Mouse (Mus musculus): ENCODE data around the gene Fut9. TPM values are rescaled to one million over a fixed set of nuclear protein-coding genes. Genes with fewer than 3 reads are reported as not detected.

The Fut9 gene
- polyA plus RNA-seq, 1 experiment from 2014 or later = 0.91 TPM

DNA sequence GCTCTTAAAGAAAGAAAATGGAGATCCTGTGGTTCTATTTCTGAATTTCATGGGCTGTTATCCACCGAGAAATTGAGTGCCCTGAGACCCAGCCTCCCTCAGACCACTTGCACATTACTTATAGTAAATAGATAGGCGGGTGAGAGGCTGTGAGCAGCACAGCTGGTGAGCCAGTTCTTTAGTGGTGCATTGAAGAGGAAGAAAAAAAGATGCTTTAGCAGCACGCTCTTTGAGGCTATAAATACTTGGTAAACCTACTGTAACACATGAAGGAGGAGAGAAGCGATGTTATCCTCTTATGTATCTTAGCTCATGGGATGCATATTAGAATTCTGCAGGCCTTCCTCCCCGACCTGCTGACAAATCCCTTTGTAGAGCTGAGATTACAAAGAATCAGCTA lies 58.5 kb downstream of the Fut9 start:
- DNase-seq (ENCODE audit: low spot score) = no peak
- no peaks in the 10 kb centered on the region for H3K4me1 ChIP-seq
- WGBS = 80% methylated on average over 5 of the region's 5 CpGs
- no peaks in the 10 kb centered on the region for H3K9me3 ChIP-seq
- no peak overlapping the region for H3K4me3 ChIP-seq
- H3K36me3 ChIP-seq (replicated peaks) = no peaks in the 10 kb centered on the region
- H3K27me3 ChIP-seq (replicated peaks; ENCODE audit: low read depth, poor library complexity, severe bottlenecking) = no peaks in the 10 kb centered on the region
- H3K27ac ChIP-seq (replicated peaks) = no peak overlapping the region

DNA sequence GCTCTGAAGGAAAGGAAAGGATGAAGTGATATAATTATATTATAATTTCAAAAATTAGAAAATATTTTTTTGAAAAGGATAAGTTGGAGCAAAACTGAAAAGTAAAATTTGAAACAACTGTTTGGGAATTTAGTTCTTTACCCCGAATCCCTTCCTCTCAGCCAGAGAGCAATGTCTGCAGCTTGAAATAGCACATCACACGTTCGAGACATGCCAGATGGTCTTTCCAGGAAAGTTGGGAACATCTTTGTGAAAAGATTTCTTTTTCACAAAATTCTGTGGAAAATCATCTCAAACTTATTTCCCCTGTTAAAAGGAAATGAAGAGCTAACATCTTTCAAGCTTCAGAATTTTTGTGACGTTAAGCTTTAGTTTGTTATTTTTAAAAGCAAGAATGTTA lies 61.3 kb downstream of the Fut9 start:
- Histone ChIP-seq H3K27me3 (replicated peaks; ENCODE audit: low read depth, poor library complexity, severe bottlenecking) (no peaks in the 10 kb centered on the region), H3K4me3 (no peak overlapping the region), H3K27ac (replicated peaks) (no peak overlapping the region), H3K4me1 (no peaks in the 10 kb centered on the region), H3K36me3 (replicated peaks) (no peaks in the 10 kb centered on the region), H3K9me3 (no peaks in the 10 kb centered on the region)
- DNase-seq (ENCODE audit: low spot score) = no peak
- WGBS = 93% methylated on average over 4 of the region's 4 CpGs

DNA sequence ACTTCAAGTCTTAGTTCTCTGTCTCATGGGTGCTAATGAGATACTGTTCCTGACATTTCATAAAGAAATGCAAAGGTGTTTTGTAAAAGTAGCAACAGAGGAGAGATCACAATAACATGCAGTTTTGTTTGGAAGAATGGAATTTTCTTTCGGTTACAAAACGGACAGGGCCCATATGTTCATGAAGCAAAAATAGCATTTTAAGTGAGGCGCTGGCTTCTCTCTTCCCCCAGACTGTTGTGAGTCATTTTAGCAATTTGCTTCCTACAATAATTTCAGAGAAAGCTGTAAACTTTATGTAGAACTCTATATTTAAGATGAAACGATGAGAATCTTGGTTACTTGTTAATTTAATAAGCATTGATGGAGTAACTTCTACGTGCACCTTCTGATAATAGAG lies 78.5 kb downstream of the Fut9 start:
- Histone ChIP-seq H3K9me3 (no peaks in the 10 kb centered on the region), H3K27ac (replicated peaks) (no peak overlapping the region), H3K36me3 (replicated peaks) (no peaks in the 10 kb centered on the region), H3K27me3 (replicated peaks; ENCODE audit: low read depth, poor library complexity, severe bottlenecking) (no peaks in the 10 kb centered on the region), H3K4me3 (no peak overlapping the region), H3K4me1 (no peaks in the 10 kb centered on the region)
- 91% methylated on average over 5 of the region's 5 CpGs for WGBS
- DNase-seq (ENCODE audit: low spot score) = no peak

DNA sequence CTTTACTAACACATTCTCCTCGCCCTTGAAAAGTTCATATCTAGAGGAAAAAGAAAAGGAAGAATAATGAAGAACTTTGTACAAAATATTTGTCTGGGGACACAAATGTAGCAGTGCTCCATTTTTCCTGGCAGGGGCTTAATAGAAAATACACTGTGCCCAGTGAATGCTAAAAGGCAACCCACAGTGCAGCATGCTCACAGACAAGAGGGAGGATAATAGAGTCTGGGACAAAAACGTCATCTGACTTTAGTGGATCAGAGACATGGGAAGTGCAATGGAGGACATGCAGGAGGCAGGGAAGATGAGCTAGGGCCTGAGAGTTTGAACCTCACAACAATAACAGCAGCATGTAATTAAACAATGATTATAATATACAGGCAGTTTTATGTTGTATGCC lies 86.1 kb downstream of the Fut9 start:
- no peak overlapping the region for H3K27ac ChIP-seq (replicated peaks)
- DNase-seq (ENCODE audit: low spot score) = no peak
- H3K36me3 ChIP-seq (replicated peaks) = no peaks in the 10 kb centered on the region
- no peaks in the 10 kb centered on the region for H3K27me3 ChIP-seq (replicated peaks; ENCODE audit: low read depth, poor library complexity, severe bottlenecking)
- H3K4me1 ChIP-seq = no peaks in the 10 kb centered on the region
- no peak overlapping the region for H3K4me3 ChIP-seq
- no peaks in the 10 kb centered on the region for H3K9me3 ChIP-seq
- WGBS = 74% methylated on average over 2 of the region's 2 CpGs

DNA sequence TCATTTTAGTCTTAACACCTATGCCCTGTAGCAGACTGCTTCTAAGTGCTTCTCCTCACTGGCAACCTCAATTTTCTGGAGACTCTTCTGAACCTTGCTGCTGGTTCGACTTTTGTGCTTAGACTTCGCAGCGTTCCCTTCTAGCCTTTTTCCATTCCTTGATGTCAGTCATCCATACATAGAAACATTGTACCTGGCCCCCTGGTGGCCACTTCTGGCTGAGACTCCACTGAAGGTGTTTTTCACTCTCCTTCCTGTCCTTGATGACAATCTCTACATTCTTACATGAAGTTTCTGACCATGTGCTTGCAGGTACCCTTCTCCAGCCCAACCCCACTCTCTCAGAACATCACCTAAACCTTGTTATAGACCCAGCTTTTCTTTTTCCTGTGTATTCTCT lies 115.1 kb downstream of the Fut9 start:
- no peak overlapping the region for H3K4me3 ChIP-seq
- DNase-seq (ENCODE audit: low spot score) = peak; percentile 20

DNA sequence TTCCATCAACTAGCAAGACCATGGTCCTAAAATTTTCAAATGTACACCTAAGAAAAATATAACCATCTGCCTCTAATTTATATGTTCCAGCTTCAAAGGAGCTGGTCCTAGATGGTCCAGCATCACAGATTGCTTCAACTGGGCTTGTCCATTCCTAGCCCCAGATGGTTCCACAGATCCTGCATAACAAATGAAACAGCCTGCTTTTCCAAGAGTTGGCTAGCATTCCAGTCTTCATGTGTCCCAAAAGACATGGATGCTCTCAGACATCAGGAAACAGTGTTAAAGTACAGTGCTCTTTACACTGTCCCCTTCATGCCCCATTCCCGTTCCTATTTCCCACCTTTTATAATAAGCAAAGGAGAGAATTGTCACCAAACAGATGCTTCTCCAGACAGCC lies 135.8 kb downstream of the Fut9 start:
- Histone ChIP-seq H3K9me3 (no peaks in the 10 kb centered on the region), H3K27ac (replicated peaks) (no peak overlapping the region)
- WGBS = 79% methylated on average over 1 of the region's 1 CpGs

More for the DNA sequence above, 115.1 kb downstream of the Fut9 start:
- Histone ChIP-seq H3K27me3 (replicated peaks; ENCODE audit: low read depth, poor library complexity, severe bottlenecking) (no peaks in the 10 kb centered on the region), H3K27ac (replicated peaks) (no peak overlapping the region), H3K9me3 (no peaks in the 10 kb centered on the region), H3K36me3 (replicated peaks) (no peaks in the 10 kb centered on the region), H3K4me1 (no peaks in the 10 kb centered on the region)
- 94% methylated on average over 3 of the region's 3 CpGs for WGBS

DNA sequence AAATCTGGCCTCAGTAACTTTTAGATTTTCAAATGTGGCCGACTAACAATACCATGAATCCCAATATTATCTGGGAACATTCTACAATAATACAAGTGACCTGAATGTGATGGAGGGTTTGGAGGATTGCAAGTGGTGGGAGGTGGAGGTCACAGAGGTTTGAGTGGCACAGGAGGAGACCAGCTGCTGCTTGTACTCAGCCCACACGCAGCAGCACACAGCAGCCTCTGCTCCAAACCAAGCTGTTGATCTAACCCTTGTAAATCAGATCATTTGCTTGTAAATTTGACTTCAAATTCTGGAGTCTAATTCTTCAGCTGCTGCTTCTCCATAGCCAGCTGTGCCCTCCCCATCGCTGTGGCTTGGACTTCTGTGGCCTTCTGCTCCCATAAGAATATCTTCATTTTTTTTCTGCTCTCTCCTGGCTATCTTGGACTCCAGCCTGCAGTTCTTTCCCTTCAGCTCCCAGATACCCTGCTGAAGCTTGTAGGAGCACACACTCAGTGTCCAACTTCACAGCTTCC lies 138.8 kb downstream of the Fut9 start:
- 82% methylated on average over 3 of the region's 3 CpGs for WGBS
- Histone ChIP-seq H3K36me3 (replicated peaks) (no peaks in the 10 kb centered on the region), H3K9me3 (no peaks in the 10 kb centered on the region), H3K4me3 (no peak overlapping the region), H3K27ac (replicated peaks) (no peak overlapping the region), H3K4me1 (no peaks in the 10 kb centered on the region), H3K27me3 (replicated peaks; ENCODE audit: low read depth, poor library complexity, severe bottlenecking) (no peaks in the 10 kb centered on the region)
- no peak for DNase-seq (ENCODE audit: low spot score)

More for the DNA sequence above, 135.8 kb downstream of the Fut9 start:
- no peak overlapping the region for H3K4me3 ChIP-seq
- H3K27me3 ChIP-seq (replicated peaks; ENCODE audit: low read depth, poor library complexity, severe bottlenecking) = no peaks in the 10 kb centered on the region
- H3K4me1 ChIP-seq = no peaks in the 10 kb centered on the region
- no peaks in the 10 kb centered on the region for H3K36me3 ChIP-seq (replicated peaks)
- no peak for DNase-seq (ENCODE audit: low spot score)

DNA sequence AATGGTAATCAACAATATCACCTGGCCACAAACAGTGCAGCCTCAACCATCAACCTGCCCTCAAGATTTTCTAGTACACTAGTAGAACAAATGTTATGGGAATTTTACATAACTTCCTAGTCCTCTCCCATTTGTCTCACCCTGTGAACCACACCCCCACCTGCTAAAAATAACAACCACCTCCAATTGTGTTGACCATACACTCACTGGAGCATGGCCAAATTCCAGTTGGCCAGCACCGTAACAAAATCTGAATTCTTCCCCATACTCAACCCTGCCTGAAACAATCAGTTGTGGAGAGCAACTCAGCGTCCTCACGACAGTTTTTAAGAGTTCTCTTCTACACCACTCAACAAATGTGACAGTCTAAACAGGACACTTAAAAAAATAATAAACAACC lies 141.3 kb downstream of the Fut9 start:
- no peaks in the 10 kb centered on the region for H3K36me3 ChIP-seq (replicated peaks)
- DNase-seq (ENCODE audit: low spot score) = no peak
- H3K4me3 ChIP-seq = no peak overlapping the region
- WGBS = 83% methylated on average over 3 of the region's 3 CpGs
- H3K27me3 ChIP-seq (replicated peaks; ENCODE audit: low read depth, poor library complexity, severe bottlenecking) = no peaks in the 10 kb centered on the region
- no peaks in the 10 kb centered on the region for H3K9me3 ChIP-seq
- H3K27ac ChIP-seq (replicated peaks) = no peak overlapping the region
- H3K4me1 ChIP-seq = no peaks in the 10 kb centered on the region

DNA sequence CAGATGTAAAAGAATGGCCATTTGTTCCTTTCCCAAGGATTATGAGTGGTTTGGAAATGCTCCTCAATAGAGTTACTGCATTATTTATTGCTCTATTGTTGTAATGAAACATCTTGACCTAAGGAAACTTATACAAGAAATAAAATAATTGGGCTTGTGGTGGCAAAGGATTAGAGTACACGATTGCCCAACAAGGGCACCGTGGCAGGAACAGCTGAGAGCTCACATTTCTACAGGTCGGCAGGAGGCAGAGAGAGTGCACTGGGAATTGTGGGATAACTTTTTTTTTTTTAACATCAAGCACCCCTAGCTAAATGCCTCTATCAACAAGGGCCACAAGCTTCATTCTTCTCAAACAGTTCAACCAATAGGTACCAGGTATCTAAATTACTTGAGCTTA lies 148.1 kb downstream of the Fut9 start:
- no peak for DNase-seq (ENCODE audit: low spot score)
- H3K4me3 ChIP-seq = no peak overlapping the region
- no peaks in the 10 kb centered on the region for H3K36me3 ChIP-seq (replicated peaks)
- no peak overlapping the region for H3K27ac ChIP-seq (replicated peaks)
- 84% methylated on average over 3 of the region's 3 CpGs for WGBS
- no peaks in the 10 kb centered on the region for H3K4me1 ChIP-seq
- no peaks in the 10 kb centered on the region for H3K27me3 ChIP-seq (replicated peaks; ENCODE audit: low read depth, poor library complexity, severe bottlenecking)
- H3K9me3 ChIP-seq = no peaks in the 10 kb centered on the region

DNA sequence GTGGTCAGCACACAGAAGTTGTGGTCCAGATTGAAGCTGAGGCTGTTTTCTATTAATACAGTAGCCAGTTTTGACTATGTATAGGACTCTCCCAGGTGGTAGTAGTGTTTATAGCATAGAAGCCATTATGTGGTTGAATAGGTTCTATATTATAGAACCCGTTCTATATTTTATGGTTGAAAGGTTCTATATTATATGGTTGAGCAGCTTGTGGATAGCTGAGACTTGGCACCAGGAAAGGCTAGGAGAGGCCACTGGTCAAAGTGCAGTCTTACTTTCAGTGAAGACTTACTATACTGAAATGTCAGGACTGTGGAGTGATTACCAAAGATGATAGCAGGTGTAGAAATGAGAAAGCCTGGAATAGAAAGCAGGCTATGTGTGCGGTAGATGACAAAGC lies 151.9 kb downstream of the Fut9 start:
- H3K9me3 ChIP-seq = no peaks in the 10 kb centered on the region
- 93% methylated on average over 2 of the region's 2 CpGs for WGBS
- no peak for DNase-seq (ENCODE audit: low spot score)
- no peak overlapping the region for H3K4me3 ChIP-seq
- no peak overlapping the region for H3K27ac ChIP-seq (replicated peaks)
- H3K27me3 ChIP-seq (replicated peaks; ENCODE audit: low read depth, poor library complexity, severe bottlenecking) = no peaks in the 10 kb centered on the region
- no peaks in the 10 kb centered on the region for H3K36me3 ChIP-seq (replicated peaks)
- no peaks in the 10 kb centered on the region for H3K4me1 ChIP-seq

DNA sequence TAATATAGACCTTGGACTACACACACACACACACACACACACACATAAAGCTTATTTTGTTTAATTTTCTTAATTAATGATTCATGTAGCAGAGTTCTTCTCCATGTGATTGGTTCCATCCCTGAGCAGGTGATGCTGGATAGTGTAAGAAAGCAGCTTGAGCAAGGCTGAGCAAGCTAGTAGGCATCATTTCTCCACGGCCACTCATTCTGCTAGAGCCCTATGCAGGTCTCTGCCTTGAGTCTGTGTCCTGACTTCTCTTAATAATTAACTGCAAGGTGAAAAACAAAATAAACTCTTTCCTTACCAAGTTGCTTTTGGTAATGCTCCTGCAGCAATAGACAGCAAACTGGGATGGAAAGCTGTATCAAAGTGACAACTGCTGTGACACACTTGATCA lies 152.5 kb downstream of the Fut9 start:
- 91% methylated on average over 1 of the region's 1 CpGs for WGBS
- Histone ChIP-seq H3K27ac (replicated peaks) (no peak overlapping the region), H3K4me1 (no peaks in the 10 kb centered on the region), H3K36me3 (replicated peaks) (no peaks in the 10 kb centered on the region), H3K9me3 (no peaks in the 10 kb centered on the region), H3K27me3 (replicated peaks; ENCODE audit: low read depth, poor library complexity, severe bottlenecking) (no peaks in the 10 kb centered on the region), H3K4me3 (no peak overlapping the region)
- no peak for DNase-seq (ENCODE audit: low spot score)

DNA sequence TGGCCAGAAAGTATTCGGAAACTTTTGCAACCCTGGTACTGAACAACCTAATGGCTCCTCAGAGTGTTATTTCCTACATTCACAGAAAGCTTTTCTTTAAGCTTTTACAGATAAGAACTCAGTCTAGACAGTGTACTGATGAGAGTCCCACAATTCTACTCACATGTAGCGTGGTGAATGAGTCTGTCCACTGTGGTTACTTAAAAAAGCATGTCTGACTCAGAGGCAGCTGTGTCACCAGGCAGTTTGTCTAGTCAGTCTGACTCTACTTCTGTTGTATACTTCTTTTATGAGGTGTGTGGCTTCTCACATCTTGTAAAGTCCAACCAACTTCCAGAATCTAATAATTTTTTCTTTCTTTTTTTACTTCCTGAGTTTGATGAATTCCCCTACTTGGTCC lies 154.5 kb downstream of the Fut9 start:
- no peaks in the 10 kb centered on the region for H3K4me1 ChIP-seq
- H3K27ac ChIP-seq (replicated peaks) = no peak overlapping the region
- no peaks in the 10 kb centered on the region for H3K9me3 ChIP-seq
- DNase-seq (ENCODE audit: low spot score) = no peak
- H3K4me3 ChIP-seq = no peak overlapping the region
- WGBS = 90% methylated on average over 2 of the region's 2 CpGs
- no peaks in the 10 kb centered on the region for H3K36me3 ChIP-seq (replicated peaks)
- no peaks in the 10 kb centered on the region for H3K27me3 ChIP-seq (replicated peaks; ENCODE audit: low read depth, poor library complexity, severe bottlenecking)

DNA sequence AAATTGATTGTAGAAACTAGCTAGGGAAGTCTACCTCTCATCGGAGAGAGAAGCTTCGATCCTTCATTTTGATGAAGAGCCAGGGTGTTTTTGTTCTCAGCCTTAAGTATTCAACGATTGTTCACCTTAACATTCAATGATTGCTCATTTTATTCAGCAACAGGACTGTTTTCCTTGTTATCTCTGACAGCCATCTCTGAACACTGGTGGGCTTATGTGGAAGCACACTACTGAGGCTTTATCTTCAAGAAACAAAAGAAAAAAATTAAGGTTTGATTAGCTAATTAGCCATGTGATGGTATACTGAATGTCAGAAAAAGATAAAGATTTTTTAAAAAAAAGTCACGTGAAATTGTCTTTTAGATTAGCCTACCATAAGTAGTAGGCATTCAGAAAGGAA lies 158.1 kb downstream of the Fut9 start:
- H3K27me3 ChIP-seq (replicated peaks; ENCODE audit: low read depth, poor library complexity, severe bottlenecking) = no peaks in the 10 kb centered on the region
- 88% methylated on average over 4 of the region's 4 CpGs for WGBS
- no peak for DNase-seq (ENCODE audit: low spot score)

DNA sequence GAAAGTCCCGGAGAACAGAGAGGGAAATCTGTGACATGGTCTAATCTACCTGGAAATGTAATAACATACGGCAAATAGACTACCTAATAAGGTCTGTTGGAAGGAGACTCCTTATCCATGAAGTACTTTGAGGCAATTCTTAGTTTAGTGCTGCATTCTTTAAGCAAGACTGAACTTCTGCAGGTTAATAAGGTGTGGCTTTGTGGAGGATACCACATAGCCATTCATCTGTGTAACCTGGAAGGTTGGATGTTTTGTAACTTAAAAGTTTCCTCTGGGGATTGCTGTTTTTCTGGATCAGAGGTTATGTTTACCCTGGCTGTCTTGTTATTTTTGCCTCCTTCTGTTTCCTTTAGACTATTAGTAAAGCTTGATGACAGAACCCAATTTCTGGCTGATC lies 166.8 kb downstream of the Fut9 start:
- H3K27ac ChIP-seq (replicated peaks) = no peak overlapping the region
- no peaks in the 10 kb centered on the region for H3K9me3 ChIP-seq
- H3K4me3 ChIP-seq = no peak overlapping the region
- WGBS = 87% methylated on average over 2 of the region's 2 CpGs
- H3K36me3 ChIP-seq (replicated peaks) = no peaks in the 10 kb centered on the region
- H3K4me1 ChIP-seq = no peaks in the 10 kb centered on the region
- DNase-seq (ENCODE audit: low spot score) = no peak
- no peaks in the 10 kb centered on the region for H3K27me3 ChIP-seq (replicated peaks; ENCODE audit: low read depth, poor library complexity, severe bottlenecking)

More for the DNA sequence above, 158.1 kb downstream of the Fut9 start:
- Histone ChIP-seq H3K4me3 (no peak overlapping the region), H3K27ac (replicated peaks) (no peak overlapping the region), H3K9me3 (no peaks in the 10 kb centered on the region), H3K36me3 (replicated peaks) (no peaks in the 10 kb centered on the region), H3K4me1 (no peaks in the 10 kb centered on the region)

Measured in embryonic facial prominence, embryonic 10.5 days (tissue).